Mouse (Mus musculus): ENCODE data around the gene Frem1. TPM values are rescaled to one million over a fixed set of nuclear protein-coding genes. Genes with fewer than 3 reads are reported as not detected.

Frem1 gene
- polyA plus RNA-seq, 1 experiment from 2014 or later: 11.7 TPM

GRCm38 (mm10) chr4:82875532-82875931, 176.6 kb downstream of the Frem1 start:
- peaks cover 21% of the 10 kb centered on the region; the same call in 1 of the 2 replicates for H3K4me1 ChIP-seq (ENCODE audit: control insufficient read depth, insufficient read depth, low read length)
- peak overlapping the region; percentile 34; the same call in 1 of the 2 replicates for H3K27ac ChIP-seq (ENCODE audit: low read length)
- H3K4me2 ChIP-seq (ENCODE audit: low read depth, low read length): no peak overlapping the region
- no peaks in the 10 kb centered on the region for H3K9me3 ChIP-seq (replicated peaks; ENCODE audit: control insufficient read depth, low read length)
- no peaks in the 10 kb centered on the region for H3K27me3 ChIP-seq (ENCODE audit: control insufficient read depth, insufficient read depth, low read length)
- WGBS: 54% methylated on average over 4 of the region's 4 CpGs
- H3K36me3 ChIP-seq (ENCODE audit: control insufficient read depth, insufficient read depth, low read length): no peaks in the 10 kb centered on the region
- no peak for ATAC-seq (ENCODE audit: insufficient read depth, low FRiP score)
- no peak overlapping the region for H3K4me3 ChIP-seq (replicated peaks; ENCODE audit: low read length)
- H3K9ac ChIP-seq (ENCODE audit: low read length): no peak overlapping the region

- H3K9me3 ChIP-seq (replicated peaks; ENCODE audit: control insufficient read depth, low read length): no peaks in the 10 kb centered on the region; the same call in 1 of the 2 replicates
- H3K36me3 ChIP-seq (ENCODE audit: control insufficient read depth, insufficient read depth, low read length): no peaks in the 10 kb centered on the region
- H3K27me3 ChIP-seq (ENCODE audit: control insufficient read depth, insufficient read depth, low read length): no peaks in the 10 kb centered on the region
- ATAC-seq (ENCODE audit: insufficient read depth, low FRiP score): no peak
- H3K4me3 ChIP-seq (replicated peaks; ENCODE audit: low read length): no peak overlapping the region
- no peak overlapping the region for H3K9ac ChIP-seq (ENCODE audit: low read length)
- WGBS: 61% methylated on average over 4 of the region's 4 CpGs
- H3K27ac ChIP-seq (ENCODE audit: low read length): no peak overlapping the region; the same call in 1 of the 2 replicates
- no peak overlapping the region for H3K4me2 ChIP-seq (ENCODE audit: low read depth, low read length)
- H3K4me1 ChIP-seq (ENCODE audit: control insufficient read depth, insufficient read depth, low read length): peaks cover 21% of the 10 kb centered on the region; the same call in 1 of the 2 replicates
Observed at GRCm38 (mm10) chr4:82874791-82875190, 177.3 kb downstream of the Frem1 start.

GRCm38 (mm10) chr4:82872548-82872947, 179.6 kb downstream of the Frem1 start:
- ATAC-seq (ENCODE audit: insufficient read depth, low FRiP score): no peak

GRCm38 (mm10) chr4:82872121-82872520, 180.0 kb downstream of the Frem1 start:
- H3K27ac ChIP-seq (ENCODE audit: low read length): peak overlapping the region; percentile 57; the same call in 1 of the 2 replicates
- no peak overlapping the region for H3K4me3 ChIP-seq (replicated peaks; ENCODE audit: low read length)
- H3K36me3 ChIP-seq (ENCODE audit: control insufficient read depth, insufficient read depth, low read length): no peaks in the 10 kb centered on the region
- H3K27me3 ChIP-seq (ENCODE audit: control insufficient read depth, insufficient read depth, low read length): no peaks in the 10 kb centered on the region
- H3K4me2 ChIP-seq (ENCODE audit: low read depth, low read length): no peak overlapping the region; the same call in 1 of the 2 replicates
- 29% methylated on average over 6 of the region's 6 CpGs for WGBS
- ATAC-seq (ENCODE audit: insufficient read depth, low FRiP score): no peak
- H3K4me1 ChIP-seq (ENCODE audit: control insufficient read depth, insufficient read depth, low read length): peaks cover 21% of the 10 kb centered on the region; the same call in 1 of the 2 replicates
- H3K9ac ChIP-seq (ENCODE audit: low read length): no peak overlapping the region
- H3K9me3 ChIP-seq (replicated peaks; ENCODE audit: control insufficient read depth, low read length): no peaks in the 10 kb centered on the region; the same call in 1 of the 2 replicates

More at GRCm38 (mm10) chr4:82872548-82872947, 179.6 kb downstream of the Frem1 start:
- Histone ChIP-seq H3K4me2 (ENCODE audit: low read depth, low read length) (no peak overlapping the region), H3K27ac (ENCODE audit: low read length) (peak overlapping the region; percentile 57), H3K4me1 (ENCODE audit: control insufficient read depth, insufficient read depth, low read length) (peaks cover 21% of the 10 kb centered on the region; the same call in 1 of the 2 replicates), H3K9ac (ENCODE audit: low read length) (no peak overlapping the region), H3K4me3 (replicated peaks; ENCODE audit: low read length) (no peak overlapping the region), H3K27me3 (ENCODE audit: control insufficient read depth, insufficient read depth, low read length) (no peaks in the 10 kb centered on the region), H3K9me3 (replicated peaks; ENCODE audit: control insufficient read depth, low read length) (no peaks in the 10 kb centered on the region; the same call in 1 of the 2 replicates), H3K36me3 (ENCODE audit: control insufficient read depth, insufficient read depth, low read length) (no peaks in the 10 kb centered on the region)
- 61% methylated on average over 4 of the region's 4 CpGs for WGBS

- H3K9me3 ChIP-seq (replicated peaks; ENCODE audit: control insufficient read depth, low read length): no peaks in the 10 kb centered on the region; the same call in 1 of the 2 replicates
- no peak overlapping the region for H3K27ac ChIP-seq (ENCODE audit: low read length)
- no peak overlapping the region for H3K4me2 ChIP-seq (ENCODE audit: low read depth, low read length)
- WGBS: 63% methylated on average over 6 of the region's 6 CpGs
- no peak overlapping the region for H3K4me3 ChIP-seq (replicated peaks; ENCODE audit: low read length)
- no peaks in the 10 kb centered on the region for H3K27me3 ChIP-seq (ENCODE audit: control insufficient read depth, insufficient read depth, low read length)
- H3K4me1 ChIP-seq (ENCODE audit: control insufficient read depth, insufficient read depth, low read length): peaks cover 21% of the 10 kb centered on the region
- ATAC-seq (ENCODE audit: insufficient read depth, low FRiP score): no peak
- no peak overlapping the region for H3K9ac ChIP-seq (ENCODE audit: low read length)
- no peaks in the 10 kb centered on the region for H3K36me3 ChIP-seq (ENCODE audit: control insufficient read depth, insufficient read depth, low read length)
Observed at GRCm38 (mm10) chr4:82870931-82871330, 181.2 kb downstream of the Frem1 start.

GRCm38 (mm10) chr4:82867731-82868445, 184.3 kb downstream of the Frem1 start:
- no peak overlapping the region; the same call in 1 of the 2 replicates for H3K27ac ChIP-seq (ENCODE audit: low read length)
- H3K4me2 ChIP-seq (ENCODE audit: low read depth, low read length): no peak overlapping the region
- no peaks in the 10 kb centered on the region; the same call in 1 of the 2 replicates for H3K9me3 ChIP-seq (replicated peaks; ENCODE audit: control insufficient read depth, low read length)
- H3K27me3 ChIP-seq (ENCODE audit: control insufficient read depth, insufficient read depth, low read length): no peaks in the 10 kb centered on the region
- ATAC-seq (ENCODE audit: insufficient read depth, low FRiP score): no peak; the same call in 1 of the 2 replicates
- peaks cover 9% of the 10 kb centered on the region for H3K4me1 ChIP-seq (ENCODE audit: control insufficient read depth, insufficient read depth, low read length)
- no peak overlapping the region for H3K9ac ChIP-seq (ENCODE audit: low read length)
- H3K4me3 ChIP-seq (replicated peaks; ENCODE audit: low read length): no peak overlapping the region
- H3K36me3 ChIP-seq (ENCODE audit: control insufficient read depth, insufficient read depth, low read length): no peaks in the 10 kb centered on the region
- WGBS: 78% methylated on average over 5 of the region's 5 CpGs

- H3K4me2 ChIP-seq (ENCODE audit: low read depth, low read length): no peak overlapping the region
- no peaks in the 10 kb centered on the region for H3K27me3 ChIP-seq (ENCODE audit: control insufficient read depth, insufficient read depth, low read length)
- no peaks in the 10 kb centered on the region for H3K36me3 ChIP-seq (ENCODE audit: control insufficient read depth, insufficient read depth, low read length)
- H3K9me3 ChIP-seq (replicated peaks; ENCODE audit: control insufficient read depth, low read length): no peaks in the 10 kb centered on the region; the same call in 1 of the 2 replicates
- no peak for ATAC-seq (ENCODE audit: insufficient read depth, low FRiP score)
- H3K9ac ChIP-seq (ENCODE audit: low read length): no peak overlapping the region
- peaks cover 1% of the 10 kb centered on the region for H3K4me1 ChIP-seq (ENCODE audit: control insufficient read depth, insufficient read depth, low read length)
- 43% methylated on average over 4 of the region's 4 CpGs for whole genome bisulfite sequencing
- H3K27ac ChIP-seq (ENCODE audit: low read length): peak overlapping the region; percentile 57; the same call in 1 of the 2 replicates
- no peak overlapping the region for H3K4me3 ChIP-seq (replicated peaks; ENCODE audit: low read length)
Observed at GRCm38 (mm10) chr4:82867111-82867510, 185.0 kb downstream of the Frem1 start.

GRCm38 (mm10) chr4:82864974-82865699, 187.0 kb downstream of the Frem1 start:
- Histone ChIP-seq H3K27me3 (ENCODE audit: control insufficient read depth, insufficient read depth, low read length) (no peaks in the 10 kb centered on the region), H3K9ac (ENCODE audit: low read length) (no peak overlapping the region), H3K9me3 (replicated peaks; ENCODE audit: control insufficient read depth, low read length) (no peaks in the 10 kb centered on the region; the same call in 1 of the 2 replicates), H3K4me2 (ENCODE audit: low read depth, low read length) (no peak overlapping the region), H3K4me3 (replicated peaks; ENCODE audit: low read length) (no peak overlapping the region), H3K4me1 (ENCODE audit: control insufficient read depth, insufficient read depth, low read length) (no peaks in the 10 kb centered on the region; the same call in 1 of the 2 replicates), H3K36me3 (ENCODE audit: control insufficient read depth, insufficient read depth, low read length) (no peaks in the 10 kb centered on the region), H3K27ac (ENCODE audit: low read length) (no peak overlapping the region)
- no peak for ATAC-seq (ENCODE audit: insufficient read depth, low FRiP score)
- 76% methylated on average over 8 of the region's 8 CpGs for WGBS

GRCm38 (mm10) chr4:82863316-82863715, 188.8 kb downstream of the Frem1 start:
- H3K9ac ChIP-seq (ENCODE audit: low read length): no peak overlapping the region
- no peaks in the 10 kb centered on the region; the same call in 1 of the 2 replicates for H3K4me1 ChIP-seq (ENCODE audit: control insufficient read depth, insufficient read depth, low read length)
- H3K4me2 ChIP-seq (ENCODE audit: low read depth, low read length): no peak overlapping the region
- no peaks in the 10 kb centered on the region for H3K9me3 ChIP-seq (replicated peaks; ENCODE audit: control insufficient read depth, low read length)
- H3K36me3 ChIP-seq (ENCODE audit: control insufficient read depth, insufficient read depth, low read length): no peaks in the 10 kb centered on the region
- no peak overlapping the region for H3K27ac ChIP-seq (ENCODE audit: low read length)
- ATAC-seq (ENCODE audit: insufficient read depth, low FRiP score): no peak
- H3K27me3 ChIP-seq (ENCODE audit: control insufficient read depth, insufficient read depth, low read length): no peaks in the 10 kb centered on the region
- 93% methylated on average over 8 of the region's 8 CpGs for WGBS
- H3K4me3 ChIP-seq (replicated peaks; ENCODE audit: low read length): no peak overlapping the region
